Mouse (Mus musculus): ENCODE measurements around the gene Gng3. TPM values are rescaled to one million over a fixed set of nuclear protein-coding genes. Genes with fewer than 3 reads are reported as not detected.

The Gng3 gene
- polyA plus RNA-seq, 1 experiment: 0.83 TPM

- under 1% methylated on average over 33 of the region's 33 CpGs for WGBS
- DNase-seq: peak; percentile 99
- H3K4me3 ChIP-seq (ENCODE audit: insufficient read depth, low read depth, low read length): peak within 1 kb of the TSS; percentile 90
- TF ChIP-seq POLR2A (IDR thresholded peaks at IDR 0.05; ENCODE audit: low read depth, low read length): peak; percentile 77
- no peak for TF ChIP-seq CTCF (conservative IDR thresholded peaks at IDR 0.05; ENCODE audit: insufficient read depth, insufficient read length, low read depth, low read length)
- peak within 1 kb of the TSS; percentile 98 for H3K27ac ChIP-seq (ENCODE audit: insufficient read depth, low read depth, low read length)
- H3K4me1 ChIP-seq (ENCODE audit: control insufficient read depth, insufficient read depth, low read length): peaks cover 9% of the 10 kb centered on the region; the same call in 1 of the 2 replicates
- no peaks in the 10 kb centered on the region for H3K27me3 ChIP-seq (replicated peaks; ENCODE audit: control insufficient read depth, insufficient read depth, low read length)
- peaks cover 1% of the 10 kb centered on the region; the same call in 1 of the 2 replicates for H3K36me3 ChIP-seq (ENCODE audit: control insufficient read depth, insufficient read depth, low read length)
These were observed 20.0 kb downstream of the Gng3 start, which contains the start of gene Ttc9c for GRCm38 (mm10) chr19:8818801-8819595. Gene Ttc9c, minus strand, starts transcription at chr19:8819333.

GRCm38 (mm10) chr19:8818301-8818798, 20.6 kb downstream of the Gng3 start:
- H3K27ac ChIP-seq (ENCODE audit: insufficient read depth, low read depth, low read length): peak overlapping the region; percentile 98
- DNase-seq: no peak
- no peak for TF ChIP-seq CTCF (conservative IDR thresholded peaks at IDR 0.05; ENCODE audit: insufficient read depth, insufficient read length, low read depth, low read length)
- TF ChIP-seq POLR2A (IDR thresholded peaks at IDR 0.05; ENCODE audit: low read depth, low read length): no peak
- H3K36me3 ChIP-seq (ENCODE audit: control insufficient read depth, insufficient read depth, low read length): peaks cover 1% of the 10 kb centered on the region; the same call in 1 of the 2 replicates
- WGBS: 10% methylated on average over 14 of the region's 14 CpGs
- peak overlapping the region; percentile 83 for H3K4me3 ChIP-seq (ENCODE audit: insufficient read depth, low read depth, low read length)
- H3K27me3 ChIP-seq (replicated peaks; ENCODE audit: control insufficient read depth, insufficient read depth, low read length): no peaks in the 10 kb centered on the region
- H3K4me1 ChIP-seq (ENCODE audit: control insufficient read depth, insufficient read depth, low read length): peaks cover 9% of the 10 kb centered on the region; the same call in 1 of the 2 replicates

GRCm38 (mm10) chr19:8817001-8817400, 22.0 kb downstream of the Gng3 start:
- H3K36me3 ChIP-seq (ENCODE audit: control insufficient read depth, insufficient read depth, low read length): peaks cover 3% of the 10 kb centered on the region; the same call in 1 of the 2 replicates
- H3K27ac ChIP-seq (ENCODE audit: insufficient read depth, low read depth, low read length): no peak overlapping the region
- WGBS: 57% methylated on average over 3 of the region's 3 CpGs
- H3K27me3 ChIP-seq (replicated peaks; ENCODE audit: control insufficient read depth, insufficient read depth, low read length): no peaks in the 10 kb centered on the region
- H3K4me3 ChIP-seq (ENCODE audit: insufficient read depth, low read depth, low read length): no peak overlapping the region
- no peak for TF ChIP-seq CTCF (conservative IDR thresholded peaks at IDR 0.05; ENCODE audit: insufficient read depth, insufficient read length, low read depth, low read length)
- no peak for TF ChIP-seq POLR2A (IDR thresholded peaks at IDR 0.05; ENCODE audit: low read depth, low read length)
- DNase-seq: no peak
- peaks cover 6% of the 10 kb centered on the region; the same call in 1 of the 2 replicates for H3K4me1 ChIP-seq (ENCODE audit: control insufficient read depth, insufficient read depth, low read length)

GRCm38 (mm10) chr19:8815812-8816211, 23.2 kb downstream of the Gng3 start:
- H3K36me3 ChIP-seq (ENCODE audit: control insufficient read depth, insufficient read depth, low read length): peaks cover 3% of the 10 kb centered on the region; the same call in 1 of the 2 replicates
- no peak overlapping the region for H3K27ac ChIP-seq (ENCODE audit: insufficient read depth, low read depth, low read length)
- WGBS: 27% methylated on average over 11 of the region's 11 CpGs
- no peak; the same call in 1 of the 2 replicates for TF ChIP-seq CTCF (conservative IDR thresholded peaks at IDR 0.05; ENCODE audit: insufficient read depth, insufficient read length, low read depth, low read length)
- no peak for TF ChIP-seq POLR2A (IDR thresholded peaks at IDR 0.05; ENCODE audit: low read depth, low read length)
- H3K4me1 ChIP-seq (ENCODE audit: control insufficient read depth, insufficient read depth, low read length): peaks cover 6% of the 10 kb centered on the region; the same call in 1 of the 2 replicates
- DNase-seq: peak; percentile 74
- H3K4me3 ChIP-seq (ENCODE audit: insufficient read depth, low read depth, low read length): no peak overlapping the region
- no peaks in the 10 kb centered on the region for H3K27me3 ChIP-seq (replicated peaks; ENCODE audit: control insufficient read depth, insufficient read depth, low read length)

- DNase-seq: no peak
- TF ChIP-seq CTCF (conservative IDR thresholded peaks at IDR 0.05; ENCODE audit: insufficient read depth, insufficient read length, low read depth, low read length) (no peak), POLR2A (IDR thresholded peaks at IDR 0.05; ENCODE audit: low read depth, low read length) (no peak)
- 94% methylated on average over 5 of the region's 5 CpGs for WGBS
- H3K4me3 ChIP-seq (ENCODE audit: insufficient read depth, low read depth, low read length): no peak overlapping the region
- no peaks in the 10 kb centered on the region for H3K4me1 ChIP-seq (ENCODE audit: control insufficient read depth, insufficient read depth, low read length)
- H3K36me3 ChIP-seq (ENCODE audit: control insufficient read depth, insufficient read depth, low read length): peaks cover 1% of the 10 kb centered on the region; the same call in 1 of the 2 replicates
- no peak overlapping the region for H3K27ac ChIP-seq (ENCODE audit: insufficient read depth, low read depth, low read length)
- no peaks in the 10 kb centered on the region for H3K27me3 ChIP-seq (replicated peaks; ENCODE audit: control insufficient read depth, insufficient read depth, low read length)
These were observed 32.2 kb downstream of the Gng3 start for GRCm38 (mm10) chr19:8806810-8807209.

- H3K36me3 ChIP-seq (ENCODE audit: control insufficient read depth, insufficient read depth, low read length): no peaks in the 10 kb centered on the region
- 88% methylated on average over 11 of the region's 11 CpGs for WGBS
- no peak for DNase-seq
These were observed 34.9 kb downstream of the Gng3 start for GRCm38 (mm10) chr19:8803879-8804660.

More at GRCm38 (mm10) chr19:8803879-8804660, 34.9 kb downstream of the Gng3 start:
- TF ChIP-seq POLR2A (IDR thresholded peaks at IDR 0.05; ENCODE audit: low read depth, low read length) (no peak), CTCF (conservative IDR thresholded peaks at IDR 0.05; ENCODE audit: insufficient read depth, insufficient read length, low read depth, low read length) (no peak)
- Histone ChIP-seq H3K4me1 (ENCODE audit: control insufficient read depth, insufficient read depth, low read length) (no peaks in the 10 kb centered on the region), H3K27me3 (replicated peaks; ENCODE audit: control insufficient read depth, insufficient read depth, low read length) (no peaks in the 10 kb centered on the region), H3K4me3 (ENCODE audit: insufficient read depth, low read depth, low read length) (no peak overlapping the region), H3K27ac (ENCODE audit: insufficient read depth, low read depth, low read length) (no peak overlapping the region)

All from kidney, adult 2 months (tissue).